Mouse (Mus musculus) liver, embryonic 16.5 days (tissue): Measurements from ENCODE around the gene Spata5. TPM values are rescaled to one million over a fixed set of nuclear protein-coding genes. Genes with fewer than 3 reads are reported as not detected.
"Not testable (repeated sequence)": the region's sequence is repeated elsewhere in the genome, so short reads cannot be mapped to it uniquely, and the experiment has no call there.

Experiments used
- ATAC-seq: fragments of 200-750 bp; cut with Nextera tagmentation; 2 replicates; pipeline ENCODE4 v1.8.0; 2017; ENCODE audit warnings: low read depth, mild to moderate bottlenecking, moderate number of reproducible peaks, moderate library complexity
- H3K27ac ChIP-seq: fragments of 300-500 bp; sonication (generic); 2 replicates; pipeline ENCODE4 v1.5.1; 2014; ENCODE audit warnings: mild to moderate bottlenecking, low read length
- H3K27me3 ChIP-seq: fragments of 300-500 bp; sonication (generic); 2 replicates; pipeline ENCODE4 v1.6.1; 2014; ENCODE audit warnings: low read depth, low read length, mixed read lengths; ENCODE audit not compliant: control insufficient read depth, insufficient read depth
- H3K36me3 ChIP-seq: fragments of 300-500 bp; sonication (generic); 2 replicates; pipeline ENCODE4 v1.6.1; 2014; ENCODE audit warnings: mild to moderate bottlenecking; ENCODE audit not compliant: control insufficient read depth, insufficient read depth
- H3K4me1 ChIP-seq: fragments of 300-500 bp; sonication (generic); 2 replicates; pipeline ENCODE4 v1.6.1; 2014; ENCODE audit warnings: low read depth, low read length, mixed read lengths; ENCODE audit not compliant: control insufficient read depth
- H3K4me2 ChIP-seq: fragments of 300-500 bp; sonication (generic); 2 replicates; pipeline ENCODE4 v1.6.1; 2014; ENCODE audit warnings: low read depth, low read length, mixed read lengths
- H3K4me3 ChIP-seq: fragments of 300-500 bp; sonication (generic); 2 replicates; pipeline ENCODE4 v1.5.1; 2014; ENCODE audit warnings: low read depth, mild to moderate bottlenecking, low read length
- H3K9ac ChIP-seq: fragments of 300-500 bp; sonication (generic); 2 replicates; pipeline ENCODE4 v1.6.1; 2014; ENCODE audit warnings: low read depth, low read length
- H3K9me3 ChIP-seq: fragments of 300-500 bp; sonication (generic); replicated peaks from 2 replicates; pipeline ENCODE4 v1.6.1; 2016; ENCODE audit warnings: low read length; ENCODE audit not compliant: control insufficient read depth
- WGBS: fragments of 180-500 bp; shearing (Covaris S2); extraction: QIAGEN DNeasy Blood & Tissue Kit; methylation state at CpG from one replicate; pipeline ENCODE4 v1.1.7; 2014; ENCODE audit not compliant: insufficient replicate concordance; 5-methylcytosine and 5-hydroxymethylcytosine counted together
- polyA plus RNA-seq: library from polyadenylated mRNA; unstranded; fragments of >200 nt; fragmentation: Nextera tagmentation; extraction: Ambion mirVana; gene quantifications from 2 replicates; pipeline ENCODE4 v1.2.1, GENCODE M21; 2015

Spata5 gene
- polyA plus RNA-seq, 1 experiment from 2014 or later = 14.6 TPM

DNA sequence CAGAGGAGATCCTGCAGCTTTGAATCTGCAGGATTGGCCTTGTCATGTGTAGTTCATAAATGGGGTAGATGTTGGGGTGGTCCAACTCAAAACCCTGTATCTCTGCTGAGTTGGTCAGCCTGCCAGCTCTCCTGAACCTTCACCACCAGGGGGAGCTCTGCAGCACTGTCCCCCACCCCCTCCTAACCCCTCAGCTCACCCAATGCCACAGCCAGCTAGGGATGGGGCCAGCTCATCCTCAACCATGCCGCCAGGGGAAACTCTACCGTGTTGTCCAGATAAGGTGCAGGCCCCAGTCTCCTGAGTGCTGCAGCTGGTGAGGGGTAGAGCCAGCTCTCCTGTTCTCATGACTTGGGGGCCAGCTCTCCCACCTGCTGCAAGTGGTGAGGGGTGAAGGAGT lies 95.8 kb downstream of the Spata5 start:
- Histone ChIP-seq H3K4me2 (no peak overlapping the region), H3K27me3 (no peaks in the 10 kb centered on the region), H3K9ac (no peak overlapping the region), H3K36me3 (no peaks in the 10 kb centered on the region), H3K27ac (peak overlapping the region; percentile 34; the same call in 1 of the 2 replicates), H3K4me1 (peaks cover 22% of the 10 kb centered on the region), H3K4me3 (no peak overlapping the region), H3K9me3 (no peaks in the 10 kb centered on the region)
- ATAC-seq = peak; percentile 81
- WGBS = 4% methylated on average over 2 of the region's 2 CpGs

DNA sequence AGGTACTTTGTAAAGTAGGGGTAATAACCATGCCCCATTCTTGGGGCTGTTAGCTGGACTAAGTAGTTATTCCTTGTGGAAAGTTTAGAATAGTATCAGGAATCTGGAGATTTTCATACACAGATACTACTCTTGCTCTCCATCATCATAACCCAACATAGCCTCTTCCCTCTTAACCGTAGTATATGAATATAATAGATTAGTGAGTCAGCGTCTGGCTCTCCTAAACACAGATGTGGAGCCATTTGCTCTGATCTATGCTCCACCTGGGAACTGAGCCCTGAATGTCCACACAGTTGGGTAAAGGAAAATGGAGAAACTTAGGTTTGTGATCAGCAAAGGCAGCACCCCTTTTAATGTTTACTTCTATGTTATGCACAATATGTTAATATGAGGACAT lies 96.7 kb downstream of the Spata5 start:
- Histone ChIP-seq H3K27ac (peak overlapping the region; percentile 15; the same call in 1 of the 2 replicates), H3K4me3 (no peak overlapping the region), H3K36me3 (no peaks in the 10 kb centered on the region), H3K9me3 (no peaks in the 10 kb centered on the region), H3K4me1 (peaks cover 19% of the 10 kb centered on the region), H3K4me2 (no peak overlapping the region), H3K27me3 (no peaks in the 10 kb centered on the region), H3K9ac (no peak overlapping the region)
- ATAC-seq = peak; percentile 37; the same call in 1 of the 2 replicates
- 74% methylated on average over 2 of the region's 2 CpGs for WGBS

DNA sequence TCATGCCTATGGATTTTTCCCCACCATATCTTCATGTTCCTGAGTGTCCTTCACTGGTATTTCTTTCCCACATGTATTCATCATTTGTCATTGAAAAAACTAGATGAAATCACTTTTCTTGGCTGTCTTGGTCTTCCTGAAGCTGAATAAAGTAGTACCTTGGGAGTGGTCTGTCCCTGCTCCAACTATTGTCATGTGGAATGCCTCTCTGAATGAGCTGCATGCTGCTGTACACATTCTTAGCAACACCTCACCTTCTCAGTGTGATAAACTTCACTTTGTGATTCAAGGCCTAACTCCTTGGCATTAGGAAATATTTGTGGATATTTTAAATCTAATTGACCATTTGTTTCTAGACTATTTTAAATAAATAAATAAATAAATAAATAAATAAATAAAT lies 98.9 kb downstream of the Spata5 start:
- Histone ChIP-seq H3K4me1 (peaks cover 14% of the 10 kb centered on the region), H3K36me3 (no peaks in the 10 kb centered on the region), H3K9me3 (no peaks in the 10 kb centered on the region), H3K27ac (no peak overlapping the region), H3K9ac (no peak overlapping the region), H3K4me3 (no peak overlapping the region), H3K27me3 (no peaks in the 10 kb centered on the region), H3K4me2 (no peak overlapping the region)
- ATAC-seq = no peak

DNA sequence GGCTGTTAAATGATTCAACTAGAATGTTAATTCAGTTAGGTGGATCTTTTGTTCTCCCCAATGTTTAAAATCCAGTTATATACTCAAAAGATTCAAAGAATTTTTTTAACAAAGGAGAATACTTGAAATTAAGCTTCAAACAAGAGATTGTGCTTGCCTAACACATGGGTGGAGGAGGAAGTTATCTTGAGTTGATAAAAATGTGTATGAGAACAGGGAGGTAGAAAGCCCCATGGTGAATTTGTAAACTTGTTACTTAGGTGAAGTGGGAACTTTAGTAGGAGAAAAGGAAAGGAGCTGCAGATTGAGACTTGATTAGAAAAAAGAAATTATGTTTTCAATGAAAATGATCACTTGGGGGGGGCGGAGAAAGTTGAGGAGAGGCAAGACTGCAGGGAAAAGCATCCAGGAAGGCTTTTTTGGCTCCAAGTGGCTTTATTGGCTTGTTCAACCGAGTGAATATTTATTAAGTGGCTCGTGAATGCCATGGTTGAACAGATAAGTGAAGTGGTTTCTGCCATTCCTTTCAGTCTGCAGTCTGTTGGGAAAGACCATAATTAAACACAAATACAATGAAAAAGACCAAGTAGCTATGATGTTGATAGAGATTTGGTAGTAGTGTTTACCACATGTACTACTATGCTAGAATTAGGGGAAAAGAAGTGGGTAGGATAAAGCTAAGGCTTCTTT lies 100.8 kb downstream of the Spata5 start:
- 61% methylated on average over 3 of the region's 3 CpGs for WGBS
- no peak overlapping the region for H3K27ac ChIP-seq
- H3K36me3 ChIP-seq = no peaks in the 10 kb centered on the region
- no peak overlapping the region for H3K9ac ChIP-seq
- no peak for ATAC-seq
- H3K4me1 ChIP-seq = peaks cover 10% of the 10 kb centered on the region
- H3K9me3 ChIP-seq = no peaks in the 10 kb centered on the region
- H3K4me2 ChIP-seq = no peak overlapping the region
- H3K4me3 ChIP-seq = no peak overlapping the region
- H3K27me3 ChIP-seq = no peaks in the 10 kb centered on the region

DNA sequence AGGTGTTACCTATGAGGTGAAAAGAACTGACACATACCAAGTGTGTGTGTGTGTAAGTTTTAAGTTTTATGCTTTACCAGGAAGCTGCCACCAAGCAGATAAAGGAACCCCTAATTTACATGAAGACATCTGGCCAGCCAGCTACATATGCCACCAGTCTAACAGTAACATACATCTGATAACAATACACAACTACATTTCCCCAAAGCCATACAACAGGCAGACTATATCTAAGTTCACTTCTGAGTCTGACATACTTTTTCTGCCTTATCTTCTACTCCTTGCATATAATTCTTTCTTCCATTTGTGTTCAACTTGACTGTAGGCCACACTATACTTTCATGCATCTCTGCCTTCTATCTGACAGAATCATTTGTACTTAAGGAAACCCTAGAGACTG lies 112.4 kb downstream of the Spata5 start:
- no peak overlapping the region for H3K4me3 ChIP-seq
- no peak overlapping the region for H3K9ac ChIP-seq
- ATAC-seq = peak; percentile 90
- no peaks in the 10 kb centered on the region for H3K27me3 ChIP-seq
- H3K36me3 ChIP-seq = no peaks in the 10 kb centered on the region
- peak overlapping the region; percentile 56 for H3K27ac ChIP-seq
- peaks cover 7% of the 10 kb centered on the region for H3K4me1 ChIP-seq
- H3K4me2 ChIP-seq = no peak overlapping the region
- H3K9me3 ChIP-seq = no peaks in the 10 kb centered on the region

DNA sequence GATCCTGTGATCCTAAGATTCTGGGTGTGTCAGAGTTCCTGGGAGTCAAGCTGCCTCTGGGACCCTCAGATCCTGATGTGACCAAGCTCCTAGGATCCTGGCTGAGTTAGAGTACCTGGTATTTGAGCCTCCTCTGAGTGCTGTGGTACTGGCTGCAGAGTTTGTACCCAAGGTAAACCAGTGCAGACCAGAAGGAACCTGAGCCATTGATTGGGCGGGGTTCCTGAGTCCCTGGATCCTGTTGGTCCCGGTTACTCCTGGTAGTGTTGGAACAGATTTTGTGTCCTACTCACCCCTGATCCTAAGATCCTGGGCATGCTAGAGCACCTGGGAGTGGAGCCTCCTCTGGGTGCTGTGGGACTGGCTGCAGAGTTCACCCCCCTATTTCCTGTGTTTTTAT lies 121.0 kb downstream of the Spata5 start:
- not testable (repeated sequence) for H3K36me3 ChIP-seq, H3K9ac ChIP-seq, ATAC-seq, H3K27me3 ChIP-seq, H3K27ac ChIP-seq, H3K4me3 ChIP-seq, H3K4me1 ChIP-seq, H3K9me3 ChIP-seq, H3K4me2 ChIP-seq
- 92% methylated on average over 2 of the region's 2 CpGs for WGBS

DNA sequence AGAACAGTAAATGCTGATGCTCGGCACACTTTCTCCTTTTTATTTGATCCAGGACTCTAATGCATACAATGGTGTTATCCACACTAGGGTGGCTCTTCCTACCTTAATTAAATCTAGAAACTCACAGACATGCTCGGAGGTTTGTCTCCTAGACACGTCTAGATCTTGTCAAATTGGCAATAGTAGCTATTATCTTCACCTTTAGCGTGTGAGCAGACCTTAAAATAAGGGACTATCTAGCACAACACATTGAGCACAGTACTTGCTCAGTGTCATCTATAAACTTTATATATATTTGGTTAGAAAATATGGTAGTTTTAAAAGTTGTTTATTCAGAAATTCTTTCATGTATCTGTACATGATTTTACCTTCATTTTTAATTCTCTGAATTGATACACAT lies 126.7 kb downstream of the Spata5 start:
- peak; percentile 61 for ATAC-seq
- Histone ChIP-seq H3K4me1 (peaks cover 33% of the 10 kb centered on the region), H3K36me3 (no peaks in the 10 kb centered on the region; the same call in 1 of the 2 replicates), H3K4me3 (no peak overlapping the region), H3K27ac (peak overlapping the region; percentile 61; the same call in 1 of the 2 replicates), H3K9ac (no peak overlapping the region), H3K9me3 (no peaks in the 10 kb centered on the region), H3K27me3 (no peaks in the 10 kb centered on the region), H3K4me2 (no peak overlapping the region)
- WGBS = 33% methylated on average over 4 of the region's 4 CpGs

DNA sequence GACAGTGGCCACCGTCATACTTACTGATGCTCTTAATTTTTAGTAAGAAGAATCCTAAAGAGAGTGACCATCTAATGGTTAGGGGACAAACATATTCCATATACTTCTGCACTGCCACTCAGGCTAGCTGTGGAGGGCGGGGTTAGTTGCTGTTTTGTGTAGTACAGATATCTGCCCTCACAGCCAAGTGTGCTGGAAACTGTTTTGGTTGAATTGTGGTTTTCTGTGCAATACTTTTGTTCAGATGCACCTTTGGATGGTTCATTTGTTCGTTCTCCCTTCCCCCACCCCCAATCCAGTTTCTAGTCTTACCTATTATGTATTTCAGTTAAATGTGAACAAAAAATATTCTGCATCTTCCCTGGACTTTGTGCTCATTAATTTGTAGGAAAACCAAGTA lies 130.5 kb downstream of the Spata5 start:
- WGBS = 38% methylated on average over 3 of the region's 3 CpGs
- Histone ChIP-seq H3K27me3 (no peaks in the 10 kb centered on the region), H3K27ac (peak overlapping the region; percentile 95), H3K9ac (peak overlapping the region; percentile 51; the same call in 1 of the 2 replicates), H3K4me2 (peak overlapping the region; percentile 24; the same call in 1 of the 2 replicates), H3K36me3 (no peaks in the 10 kb centered on the region), H3K9me3 (no peaks in the 10 kb centered on the region), H3K4me1 (peaks cover 49% of the 10 kb centered on the region), H3K4me3 (no peak overlapping the region)
- peak; percentile 73 for ATAC-seq

DNA sequence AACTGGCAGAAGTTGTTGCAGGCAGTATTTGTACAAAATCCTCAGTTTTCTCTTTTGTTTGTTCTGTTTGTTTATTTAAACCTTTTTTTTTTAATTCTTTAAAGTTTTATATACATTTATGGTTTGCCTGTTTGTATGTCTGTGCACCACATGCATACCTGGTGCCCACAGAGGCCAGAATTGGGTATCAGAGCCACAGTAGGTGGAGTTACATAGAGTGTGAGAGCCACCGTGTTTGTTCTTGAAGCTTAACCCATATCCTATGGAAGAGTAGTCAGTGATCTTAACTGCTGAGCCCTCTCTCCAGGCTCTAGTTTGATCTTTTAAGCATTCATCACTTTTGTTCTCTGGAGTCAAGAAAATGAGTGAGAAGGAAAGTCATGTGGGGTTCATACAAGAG lies 130.9 kb downstream of the Spata5 start:
- peaks cover 49% of the 10 kb centered on the region for H3K4me1 ChIP-seq
- peak overlapping the region; percentile 54 for H3K9ac ChIP-seq
- no peaks in the 10 kb centered on the region for H3K27me3 ChIP-seq
- no peaks in the 10 kb centered on the region for H3K36me3 ChIP-seq
- H3K27ac ChIP-seq = peak overlapping the region; percentile 95
- no peak overlapping the region for H3K4me3 ChIP-seq
- H3K9me3 ChIP-seq = no peaks in the 10 kb centered on the region
- H3K4me2 ChIP-seq = peak overlapping the region; percentile 30; the same call in 1 of the 2 replicates
- ATAC-seq = peak; percentile 61
- WGBS = 15% methylated on average over 1 of the region's 1 CpGs
